Mouse (Mus musculus): Measurements from ENCODE around the gene Arhgdig. TPM values are rescaled to one million over a fixed set of nuclear protein-coding genes. Genes with fewer than 3 reads are reported as not detected.

Arhgdig gene
- polyA plus RNA-seq (2015; fragmentation: Nextera tagmentation; extraction: Ambion mirVana) = 3.9 and 5.1 TPM in 2 replicates

- H3K4me1 ChIP-seq = peaks cover 11% of the 10 kb centered on the region
- 82% methylated on average over 12 of the region's 12 CpGs for WGBS
- ATAC-seq (ENCODE audit: extremely low read depth, insufficient number of reproducible peaks, low FRiP score, low TSS enrichment) = no peak
Observed at GRCm38 (mm10) chr17:26207686-26208085, at the start of gene Arhgdig. TSS of gene Arhgdig (minus strand) at chr17:26207786.

GRCm38 (mm10) chr17:26255313-26255712 lies 47.7 kb upstream of the Arhgdig start:
- Histone ChIP-seq H3K27me3 (replicated peaks) (no peaks in the 10 kb centered on the region), H3K4me2 (no peak overlapping the region), H3K9me3 (no peaks in the 10 kb centered on the region), H3K4me1 (peaks cover 19% of the 10 kb centered on the region), H3K9ac (no peak overlapping the region), H3K4me3 (no peak overlapping the region), H3K27ac (replicated peaks) (no peak overlapping the region), H3K36me3 (peaks cover 50% of the 10 kb centered on the region)
- 93% methylated on average over 7 of the region's 7 CpGs for WGBS
- ATAC-seq (ENCODE audit: extremely low read depth, insufficient number of reproducible peaks, low FRiP score, low TSS enrichment) = no peak

More at GRCm38 (mm10) chr17:26207686-26208085, at the start of gene Arhgdig:
- H3K27me3 ChIP-seq (replicated peaks) = peaks cover 56% of the 10 kb centered on the region
- H3K36me3 ChIP-seq = peaks cover 3% of the 10 kb centered on the region; the same call in 1 of the 2 replicates
- no peak within 1 kb of the TSS for H3K9ac ChIP-seq
- H3K4me2 ChIP-seq = no peak within 1 kb of the TSS
- no peak within 1 kb of the TSS for H3K4me3 ChIP-seq
- no peak within 1 kb of the TSS for H3K27ac ChIP-seq (replicated peaks)
- no peaks in the 10 kb centered on the region for H3K9me3 ChIP-seq

- no peak; the same call in 1 of the 2 replicates for ATAC-seq (ENCODE audit: extremely low read depth, insufficient number of reproducible peaks, low FRiP score, low TSS enrichment)
- peak overlapping the region; percentile 96 for H3K27ac ChIP-seq (replicated peaks)
- H3K9me3 ChIP-seq = no peaks in the 10 kb centered on the region
- no peaks in the 10 kb centered on the region for H3K27me3 ChIP-seq (replicated peaks)
- peaks cover 19% of the 10 kb centered on the region for H3K4me1 ChIP-seq
- peaks cover 32% of the 10 kb centered on the region for H3K36me3 ChIP-seq
- peak overlapping the region; percentile 71 for H3K4me3 ChIP-seq
- peak overlapping the region; percentile 93 for H3K9ac ChIP-seq
- WGBS = under 1% methylated on average over 24 of the region's 24 CpGs
- H3K4me2 ChIP-seq = peak overlapping the region; percentile 91
Observed at GRCm38 (mm10) chr17:26253399-26253798, 45.8 kb upstream of the Arhgdig start.

GRCm38 (mm10) chr17:26252539-26253251 lies 45.1 kb upstream of the Arhgdig start, which contains the start of gene Luc7l:
TSS of gene Luc7l (plus strand) at chr17:26252896.
- Histone ChIP-seq H3K27me3 (replicated peaks) (peaks cover 4% of the 10 kb centered on the region; the same call in 1 of the 2 replicates), H3K36me3 (peaks cover 25% of the 10 kb centered on the region), H3K9ac (peak within 1 kb of the TSS; percentile 93), H3K27ac (replicated peaks) (peak within 1 kb of the TSS; percentile 96), H3K4me3 (peak within 1 kb of the TSS; percentile 71), H3K9me3 (no peaks in the 10 kb centered on the region), H3K4me2 (peak within 1 kb of the TSS; percentile 91), H3K4me1 (peaks cover 19% of the 10 kb centered on the region)
- ATAC-seq (ENCODE audit: extremely low read depth, insufficient number of reproducible peaks, low FRiP score, low TSS enrichment) = peak; percentile 78
- WGBS = under 1% methylated on average over 43 of the region's 43 CpGs

- Histone ChIP-seq H3K9me3 (no peaks in the 10 kb centered on the region), H3K27ac (replicated peaks) (peak overlapping the region; percentile 96), H3K4me2 (peak overlapping the region; percentile 91), H3K4me1 (peaks cover 19% of the 10 kb centered on the region), H3K9ac (peak overlapping the region; percentile 93; the same call in 1 of the 2 replicates), H3K36me3 (peaks cover 18% of the 10 kb centered on the region), H3K4me3 (peak overlapping the region; percentile 71), H3K27me3 (replicated peaks) (peaks cover 8% of the 10 kb centered on the region; the same call in 1 of the 2 replicates)
- WGBS = 49% methylated on average over 4 of the region's 4 CpGs
- no peak for ATAC-seq (ENCODE audit: extremely low read depth, insufficient number of reproducible peaks, low FRiP score, low TSS enrichment)
Observed at GRCm38 (mm10) chr17:26251886-26252538, 44.4 kb upstream of the Arhgdig start.

GRCm38 (mm10) chr17:26244101-26244841 lies 36.7 kb upstream of the Arhgdig start, which contains the start of gene Fam234a:
TSS of gene Fam234a (minus strand) at chr17:26244242.
- WGBS = 7% methylated on average over 33 of the region's 33 CpGs

GRCm38 (mm10) chr17:26243471-26244100 lies 36.0 kb upstream of the Arhgdig start:
- Histone ChIP-seq H3K4me2 (peak overlapping the region; percentile 89), H3K9ac (peak overlapping the region; percentile 87), H3K4me1 (peaks cover 31% of the 10 kb centered on the region), H3K27me3 (replicated peaks) (peaks cover 8% of the 10 kb centered on the region; the same call in 1 of the 2 replicates), H3K27ac (replicated peaks) (peak overlapping the region; percentile 87), H3K9me3 (no peaks in the 10 kb centered on the region), H3K36me3 (no peaks in the 10 kb centered on the region), H3K4me3 (peak overlapping the region; percentile 64)
- 1% methylated on average over 32 of the region's 32 CpGs for WGBS
- peak; percentile 53 for ATAC-seq (ENCODE audit: extremely low read depth, insufficient number of reproducible peaks, low FRiP score, low TSS enrichment)

More at GRCm38 (mm10) chr17:26244101-26244841, 36.7 kb upstream of the Arhgdig start, which contains the start of gene Fam234a:
- Histone ChIP-seq H3K27ac (replicated peaks) (peak within 1 kb of the TSS; percentile 87), H3K27me3 (replicated peaks) (peaks cover 8% of the 10 kb centered on the region; the same call in 1 of the 2 replicates), H3K4me1 (peaks cover 31% of the 10 kb centered on the region), H3K36me3 (no peaks in the 10 kb centered on the region), H3K9me3 (no peaks in the 10 kb centered on the region), H3K4me3 (peak within 1 kb of the TSS; percentile 64), H3K9ac (peak within 1 kb of the TSS; percentile 87), H3K4me2 (peak within 1 kb of the TSS; percentile 89)
- peak; percentile 96 for ATAC-seq (ENCODE audit: extremely low read depth, insufficient number of reproducible peaks, low FRiP score, low TSS enrichment)

GRCm38 (mm10) chr17:26240990-26241389 lies 33.4 kb upstream of the Arhgdig start:
- WGBS = 65% methylated on average over 6 of the region's 6 CpGs
- Histone ChIP-seq H3K27me3 (replicated peaks) (no peaks in the 10 kb centered on the region), H3K9ac (no peak overlapping the region)

GRCm38 (mm10) chr17:26240120-26240790 lies 32.7 kb upstream of the Arhgdig start:
- Histone ChIP-seq H3K4me1 (peaks cover 37% of the 10 kb centered on the region), H3K9me3 (no peaks in the 10 kb centered on the region), H3K9ac (no peak overlapping the region), H3K4me3 (no peak overlapping the region), H3K27ac (replicated peaks) (no peak overlapping the region), H3K4me2 (no peak overlapping the region), H3K27me3 (replicated peaks) (no peaks in the 10 kb centered on the region), H3K36me3 (no peaks in the 10 kb centered on the region)
- WGBS = 55% methylated on average over 6 of the region's 6 CpGs
- ATAC-seq (ENCODE audit: extremely low read depth, insufficient number of reproducible peaks, low FRiP score, low TSS enrichment) = no peak

More at GRCm38 (mm10) chr17:26240990-26241389, 33.4 kb upstream of the Arhgdig start:
- Histone ChIP-seq H3K27ac (replicated peaks) (no peak overlapping the region), H3K36me3 (no peaks in the 10 kb centered on the region), H3K9me3 (no peaks in the 10 kb centered on the region), H3K4me2 (no peak overlapping the region), H3K4me3 (no peak overlapping the region), H3K4me1 (peaks cover 34% of the 10 kb centered on the region)
- ATAC-seq (ENCODE audit: extremely low read depth, insufficient number of reproducible peaks, low FRiP score, low TSS enrichment) = no peak

- no peak for ATAC-seq (ENCODE audit: extremely low read depth, insufficient number of reproducible peaks, low FRiP score, low TSS enrichment)
- WGBS = 63% methylated on average over 2 of the region's 2 CpGs
Observed at GRCm38 (mm10) chr17:26239551-26239950, 32.0 kb upstream of the Arhgdig start.

More at GRCm38 (mm10) chr17:26239551-26239950, 32.0 kb upstream of the Arhgdig start:
- H3K27me3 ChIP-seq (replicated peaks) = no peaks in the 10 kb centered on the region
- H3K36me3 ChIP-seq = no peaks in the 10 kb centered on the region
- no peak overlapping the region for H3K4me3 ChIP-seq
- H3K4me2 ChIP-seq = no peak overlapping the region
- H3K9me3 ChIP-seq = no peaks in the 10 kb centered on the region
- H3K4me1 ChIP-seq = peaks cover 39% of the 10 kb centered on the region
- H3K9ac ChIP-seq = no peak overlapping the region
- no peak overlapping the region for H3K27ac ChIP-seq (replicated peaks)
